Mouse (Mus musculus): Measurements from ENCODE around the gene Snrpn.

- no peak for TF ChIP-seq EP300 (IDR thresholded peaks at IDR 0.05)
- no peak for TF ChIP-seq CTCF (IDR thresholded peaks at IDR 0.05)
Measured at GRCm38 (mm10) chr7:59978646-59979045, 161.4 kb downstream of the Snrpn start.
